Mouse (Mus musculus) E14TG2a.4 (cell line): Measurements from ENCODE around the gene Msx3.

Experiments
- CTCF ChIP-seq: conservative IDR thresholded peaks from 2 replicates; pipeline ENCODE4 v1.5.1; 2014; ENCODE audit warnings: low read length
- NANOG ChIP-seq: IDR thresholded peaks from 2 replicates; pipeline ENCODE4 v1.6.1; 2014; ENCODE audit warnings: borderline replicate concordance, low read length, mixed read lengths
- POU5F1 ChIP-seq: IDR thresholded peaks from 2 replicates; pipeline ENCODE4 v1.6.1; 2014; ENCODE audit warnings: low read length, borderline replicate concordance

DNA sequence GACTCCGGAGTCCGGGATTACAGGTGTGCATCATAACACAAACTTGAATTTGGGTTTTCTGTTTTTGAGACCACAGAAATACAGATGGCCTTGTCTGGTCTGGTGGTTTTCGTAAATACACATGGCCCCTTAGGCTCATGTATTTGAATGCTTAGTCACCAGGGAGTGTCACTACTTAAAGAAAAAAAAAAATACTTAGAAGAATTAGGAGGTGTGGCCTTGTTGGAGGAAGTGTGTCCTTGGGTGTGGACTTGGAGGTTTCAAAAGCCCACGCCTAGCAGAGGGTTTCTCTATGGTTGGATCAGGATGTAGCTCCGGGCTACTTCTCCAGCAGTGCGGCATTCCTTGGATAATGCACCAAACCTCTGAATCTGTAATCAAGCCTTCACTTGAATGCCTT lies 28.8 kb upstream of the Msx3 start:
- TF ChIP-seq CTCF = no peak
- TF ChIP-seq POU5F1 = no peak
- TF ChIP-seq NANOG = no peak
